Mouse (Mus musculus) frontal cortex, postnatal 14 days (tissue): ENCODE data around the gene Dand5.

Experiments
- DNase-seq, 2 experiments: peaks; one replicate each; pipeline ENCODE4 v3.0.0; 2022; ENCODE audit warnings: low spot score in 2 of 2

Gene Dand5

DNA sequence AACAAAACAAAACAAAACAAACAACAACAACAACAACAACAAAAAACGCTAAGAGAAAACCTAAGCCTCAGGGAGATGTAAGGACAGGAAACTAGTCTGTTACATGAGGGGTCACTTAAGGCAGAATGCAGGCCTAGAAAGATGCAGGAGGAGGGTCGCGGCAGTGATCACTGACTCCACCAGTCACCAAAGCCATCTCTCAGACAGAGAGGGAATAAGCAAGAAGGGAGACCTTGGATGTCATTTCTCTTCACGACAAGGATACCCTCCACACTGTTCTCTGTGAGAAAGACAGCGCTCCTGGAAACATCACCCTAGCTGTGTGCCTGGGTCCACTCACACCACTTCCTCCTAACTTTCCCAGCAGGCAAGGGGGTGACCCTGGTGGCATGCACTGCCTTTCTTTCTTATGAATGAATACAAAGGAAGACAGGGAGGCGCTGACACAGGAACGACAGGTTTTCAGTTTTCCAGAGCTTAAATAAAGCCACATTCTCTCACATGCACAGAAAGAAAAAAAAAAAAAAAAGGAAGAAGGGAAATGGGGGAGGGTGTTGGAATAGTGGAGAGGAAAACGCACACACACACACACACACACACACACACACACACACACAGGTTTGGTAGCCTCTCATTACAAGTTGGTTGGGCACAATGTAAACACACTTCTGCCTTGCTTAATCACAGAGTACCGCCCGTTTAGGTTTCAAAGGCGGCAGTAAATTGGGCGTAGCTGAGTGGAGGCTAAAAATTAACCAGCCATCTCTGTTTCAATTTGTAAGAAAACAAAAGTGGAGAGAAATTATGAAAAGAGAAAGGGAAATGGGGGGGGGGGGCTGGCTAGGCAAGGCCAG lies 52.3 kb downstream of the Dand5 start:
- DNase-seq, result no peak

GRCm38 (mm10) chr8:84769324-84769723 lies 53.3 kb downstream of the Dand5 start:
- DNase-seq, result no peak

- no peak for DNase-seq
These were observed 54.1 kb downstream of the Dand5 start for GRCm38 (mm10) chr8:84768343-84769095.

GRCm38 (mm10) chr8:84767221-84767620 lies 55.4 kb downstream of the Dand5 start:
- no peak for DNase-seq

GRCm38 (mm10) chr8:84766422-84766821 lies 56.2 kb downstream of the Dand5 start:
- no peak for DNase-seq

DNA sequence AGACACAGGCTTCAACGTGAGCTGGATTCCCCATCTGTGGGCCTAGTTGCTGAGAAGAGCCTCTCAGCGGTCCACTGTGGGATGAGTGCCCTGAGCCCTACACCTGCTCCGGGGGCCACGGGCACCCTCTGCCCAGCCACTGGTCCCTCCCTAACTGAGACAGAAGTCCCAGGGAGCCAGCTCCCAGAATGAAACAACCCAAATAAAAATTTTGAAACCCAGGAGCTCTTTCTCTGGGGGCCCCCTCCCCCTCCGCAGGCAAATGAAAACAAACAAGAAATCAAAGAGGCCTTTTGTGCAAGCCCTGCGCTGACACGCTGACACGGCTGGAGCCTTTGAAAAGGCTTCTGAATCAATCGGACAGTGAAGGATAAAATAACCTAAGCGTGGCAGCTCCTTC lies 57.0 kb downstream of the Dand5 start:
- no peak for DNase-seq
